Mouse (Mus musculus): Measurements from ENCODE around the gene Tmem273. TPM values are rescaled to one million over a fixed set of nuclear protein-coding genes. Genes with fewer than 3 reads are reported as not detected.

Tmem273 gene
- polyA plus RNA-seq, 1 experiment from 2014 or later = 1.1 TPM

DNA sequence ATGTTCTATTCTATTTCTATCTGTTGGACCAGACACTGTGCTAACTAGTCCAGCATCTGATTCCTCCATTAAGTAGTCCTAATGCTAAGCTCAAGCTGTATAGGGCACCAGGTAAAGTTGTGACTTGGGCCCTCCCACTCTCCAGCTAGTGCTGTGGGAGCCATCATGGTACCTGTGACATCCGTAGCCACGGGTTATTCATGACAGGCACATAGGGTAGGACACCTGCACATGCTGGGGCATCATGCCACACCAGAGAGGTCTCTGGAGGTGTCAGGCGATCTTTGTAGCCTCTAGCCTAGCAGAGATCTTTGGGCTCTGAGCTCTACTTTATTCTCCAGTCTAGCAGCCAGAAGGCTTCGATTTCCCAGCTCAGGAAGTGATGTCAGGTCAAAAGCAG, 2.9 kb upstream of the Tmem273 start:
- 69% methylated on average over 4 of the region's 4 CpGs for WGBS (ENCODE audit: insufficient replicate concordance)
- no peak overlapping the region for H3K4me3 ChIP-seq (ENCODE audit: low read depth, low read length)
- no peak for ATAC-seq

GRCm38 (mm10) chr14:32784130-32784747, 1.5 kb upstream of the Tmem273 start:
- TF ChIP-seq CTCF (IDR thresholded peaks at IDR 0.05; ENCODE audit: low read depth) (no peak), EP300 (IDR thresholded peaks at IDR 0.05; ENCODE audit: low read depth) (no peak)
- H3K27me3 ChIP-seq (ENCODE audit: insufficient read depth, low read length) = no peaks in the 10 kb centered on the region
- H3K36me3 ChIP-seq (replicated peaks; ENCODE audit: insufficient read depth, low read length) = no peaks in the 10 kb centered on the region
- H3K4me1 ChIP-seq (ENCODE audit: insufficient read depth) = peaks cover 2% of the 10 kb centered on the region; the same call in 1 of the 2 replicates
- H3K9ac ChIP-seq (replicated peaks) = no peak overlapping the region
- ATAC-seq (no peak), DNase-seq (no peak)
- WGBS (ENCODE audit: insufficient replicate concordance) = 30% methylated on average over 12 of the region's 12 CpGs
- no peaks in the 10 kb centered on the region for H3K9me3 ChIP-seq (ENCODE audit: low read length)
- no peak overlapping the region for H3K27ac ChIP-seq (ENCODE audit: low read depth)
- H3K4me2 ChIP-seq (ENCODE audit: low read depth, low read length) = no peak overlapping the region
- H3K4me3 ChIP-seq (ENCODE audit: low read depth, low read length) = no peak overlapping the region

More for the DNA sequence above, 2.9 kb upstream of the Tmem273 start:
- Histone ChIP-seq H3K4me1 (ENCODE audit: insufficient read depth) (peaks cover 2% of the 10 kb centered on the region; the same call in 1 of the 2 replicates), H3K27me3 (ENCODE audit: insufficient read depth, low read length) (no peaks in the 10 kb centered on the region), H3K27ac (ENCODE audit: low read depth) (no peak overlapping the region), H3K4me2 (ENCODE audit: low read depth, low read length) (no peak overlapping the region), H3K36me3 (replicated peaks; ENCODE audit: insufficient read depth, low read length) (no peaks in the 10 kb centered on the region), H3K9ac (replicated peaks) (no peak overlapping the region), H3K9me3 (ENCODE audit: low read length) (no peaks in the 10 kb centered on the region)
- DNase-seq = no peak
- TF ChIP-seq CTCF (IDR thresholded peaks at IDR 0.05; ENCODE audit: low read depth) (no peak), EP300 (IDR thresholded peaks at IDR 0.05; ENCODE audit: low read depth) (no peak)

DNA sequence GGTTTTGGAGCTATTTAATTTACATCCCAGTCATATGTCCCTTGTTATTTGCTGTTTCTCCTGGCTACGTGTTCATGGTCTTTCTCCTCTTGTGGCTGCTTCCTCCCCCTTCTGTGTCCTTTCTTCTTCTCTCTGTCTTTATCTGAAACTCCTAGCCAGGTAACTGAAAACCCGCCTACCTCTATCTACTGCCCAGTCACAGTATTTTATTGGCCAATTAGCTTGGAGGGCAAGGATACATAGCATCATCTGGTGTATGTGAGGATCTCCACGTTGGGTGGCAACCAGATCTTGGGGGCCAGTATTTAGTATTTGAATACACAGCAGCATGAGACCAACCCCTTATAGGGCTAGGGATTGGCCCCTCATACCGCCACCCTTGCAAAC, 1.0 kb upstream of the Tmem273 start:
- no peak for TF ChIP-seq CTCF (IDR thresholded peaks at IDR 0.05; ENCODE audit: low read depth)
- no peak for TF ChIP-seq EP300 (IDR thresholded peaks at IDR 0.05; ENCODE audit: low read depth)
- Histone ChIP-seq H3K4me1 (ENCODE audit: insufficient read depth) (peaks cover 2% of the 10 kb centered on the region; the same call in 1 of the 2 replicates), H3K4me2 (ENCODE audit: low read depth, low read length) (no peak overlapping the region), H3K27ac (ENCODE audit: low read depth) (no peak overlapping the region), H3K9ac (replicated peaks) (no peak overlapping the region), H3K27me3 (ENCODE audit: insufficient read depth, low read length) (no peaks in the 10 kb centered on the region), H3K4me3 (ENCODE audit: low read depth, low read length) (no peak overlapping the region), H3K36me3 (replicated peaks; ENCODE audit: insufficient read depth, low read length) (no peaks in the 10 kb centered on the region), H3K9me3 (ENCODE audit: low read length) (no peaks in the 10 kb centered on the region)
- ATAC-seq (no peak), DNase-seq (no peak)
- 63% methylated on average over 4 of the region's 4 CpGs for WGBS (ENCODE audit: insufficient replicate concordance)

GRCm38 (mm10) chr14:32787691-32788090, 1.9 kb downstream of the Tmem273 start:
- DNase-seq (no peak), ATAC-seq (no peak)
- H3K27me3 ChIP-seq (ENCODE audit: insufficient read depth, low read length) = no peaks in the 10 kb centered on the region
- H3K27ac ChIP-seq (ENCODE audit: low read depth) = no peak overlapping the region
- H3K4me2 ChIP-seq (ENCODE audit: low read depth, low read length) = no peak overlapping the region
- H3K4me3 ChIP-seq (ENCODE audit: low read depth, low read length) = no peak overlapping the region
- H3K9ac ChIP-seq (replicated peaks) = no peak overlapping the region
- H3K36me3 ChIP-seq (replicated peaks; ENCODE audit: insufficient read depth, low read length) = no peaks in the 10 kb centered on the region
- no peak for TF ChIP-seq CTCF (IDR thresholded peaks at IDR 0.05; ENCODE audit: low read depth)
- no peak for TF ChIP-seq EP300 (IDR thresholded peaks at IDR 0.05; ENCODE audit: low read depth)
- no peaks in the 10 kb centered on the region for H3K9me3 ChIP-seq (ENCODE audit: low read length)
- H3K4me1 ChIP-seq (ENCODE audit: insufficient read depth) = peaks cover 2% of the 10 kb centered on the region; the same call in 1 of the 2 replicates
- whole genome bisulfite sequencing (ENCODE audit: insufficient replicate concordance) = 33% methylated on average over 5 of the region's 5 CpGs

DNA sequence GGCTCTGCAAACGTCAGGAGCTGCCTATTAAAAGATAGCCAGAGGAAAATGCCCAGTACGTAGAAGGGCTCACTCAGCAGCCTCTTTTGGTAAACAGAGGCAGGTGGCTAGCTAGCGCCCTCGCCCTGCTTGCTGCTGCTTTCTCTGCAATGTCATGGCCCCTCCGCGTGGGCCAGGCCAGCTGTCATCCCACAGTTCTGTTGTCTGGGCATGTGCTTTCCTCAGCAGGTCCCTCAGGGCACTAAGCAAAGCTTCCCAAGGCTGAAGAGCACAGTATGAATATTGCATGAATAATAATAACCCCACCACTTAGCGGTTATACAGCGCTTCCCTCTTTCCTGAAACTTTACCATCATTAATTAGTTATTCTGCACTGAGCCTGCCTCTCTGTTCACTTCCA, 10.6 kb downstream of the Tmem273 start:
- no peak overlapping the region for H3K27ac ChIP-seq (ENCODE audit: low read depth)
- H3K9me3 ChIP-seq (ENCODE audit: low read length) = no peaks in the 10 kb centered on the region
- no peak overlapping the region for H3K4me3 ChIP-seq (ENCODE audit: low read depth, low read length)
- H3K4me1 ChIP-seq (ENCODE audit: insufficient read depth) = no peaks in the 10 kb centered on the region
- WGBS (ENCODE audit: insufficient replicate concordance) = 72% methylated on average over 8 of the region's 8 CpGs
- no peaks in the 10 kb centered on the region for H3K27me3 ChIP-seq (ENCODE audit: insufficient read depth, low read length)
- no peak for TF ChIP-seq EP300 (IDR thresholded peaks at IDR 0.05; ENCODE audit: low read depth)
- TF ChIP-seq CTCF (IDR thresholded peaks at IDR 0.05; ENCODE audit: low read depth) = no peak
- ATAC-seq = no peak
- no peak overlapping the region for H3K9ac ChIP-seq (replicated peaks)
- no peak for DNase-seq
- no peak overlapping the region for H3K4me2 ChIP-seq (ENCODE audit: low read depth, low read length)
- H3K36me3 ChIP-seq (replicated peaks; ENCODE audit: insufficient read depth, low read length) = no peaks in the 10 kb centered on the region

DNA sequence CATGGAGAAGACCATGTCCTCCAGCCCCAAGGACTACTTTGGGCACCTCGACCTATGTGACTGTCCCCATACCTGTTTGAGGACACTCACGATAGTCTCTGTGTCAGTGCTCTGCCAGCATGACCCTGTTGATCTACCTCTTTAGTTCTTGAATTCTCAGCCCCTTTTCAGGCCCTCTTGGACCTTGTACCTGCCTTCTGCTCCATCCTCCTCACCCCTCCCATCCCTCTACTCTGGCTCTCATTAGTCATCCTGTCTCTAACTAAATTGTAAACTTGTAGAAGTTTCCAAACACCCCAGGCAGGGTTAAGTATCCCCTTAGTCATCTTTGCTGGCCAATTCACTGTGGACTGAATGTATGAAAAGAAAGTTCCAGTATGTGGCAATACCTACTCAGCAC, 12.0 kb downstream of the Tmem273 start:
- DNase-seq (no peak), ATAC-seq (no peak)
- WGBS (ENCODE audit: insufficient replicate concordance) = 60% methylated on average over 2 of the region's 2 CpGs
- Histone ChIP-seq H3K27ac (ENCODE audit: low read depth) (no peak overlapping the region), H3K27me3 (ENCODE audit: insufficient read depth, low read length) (no peaks in the 10 kb centered on the region), H3K4me3 (ENCODE audit: low read depth, low read length) (no peak overlapping the region), H3K9me3 (ENCODE audit: low read length) (no peaks in the 10 kb centered on the region), H3K4me2 (ENCODE audit: low read depth, low read length) (no peak overlapping the region), H3K4me1 (ENCODE audit: insufficient read depth) (no peaks in the 10 kb centered on the region; the same call in 1 of the 2 replicates), H3K9ac (replicated peaks) (no peak overlapping the region), H3K36me3 (replicated peaks; ENCODE audit: insufficient read depth, low read length) (no peaks in the 10 kb centered on the region)
- TF ChIP-seq EP300 (IDR thresholded peaks at IDR 0.05; ENCODE audit: low read depth) (no peak), CTCF (IDR thresholded peaks at IDR 0.05; ENCODE audit: low read depth) (no peak)
